Mouse (Mus musculus): ENCODE results near the gene Rilpl1.

- no peak for TF ChIP-seq CTCF (IDR thresholded peaks at IDR 0.05; ENCODE audit: low read depth)
- no peak for TF ChIP-seq EP300 (IDR thresholded peaks at IDR 0.05; ENCODE audit: low read depth)
These were observed 32.2 kb downstream of the Rilpl1 start for GRCm38 (mm10) chr5:124499001-124499400.

Measured in liver, embryonic 14.5 days (tissue).